Mouse (Mus musculus) liver, embryonic 11.5 days (tissue): Measurements from ENCODE around the gene Tmem150c. TPM values are rescaled to one million over a fixed set of nuclear protein-coding genes. Genes with fewer than 3 reads are reported as not detected.

Source experiments
- ATAC-seq: fragments of 200-750 bp; cut with Nextera tagmentation; replicated peaks from 2 replicates; pipeline ENCODE4 v1.8.0; 2017; ENCODE audit warnings: moderate number of reproducible peaks, mild to moderate bottlenecking, moderate TSS enrichment, moderate library complexity; ENCODE audit not compliant: low FRiP score
- DNase-seq: peaks from one replicate; pipeline ENCODE4 v3.0.0-alpha.2; 2017; ENCODE audit warnings: low spot score
- H3K27ac ChIP-seq: fragments of 300-500 bp; sonication (generic); 2 replicates; pipeline ENCODE4 v1.5.1; 2014; ENCODE audit warnings: mild to moderate bottlenecking, low read depth, low read length, control low read depth
- H3K27me3 ChIP-seq: fragments of 300-500 bp; sonication (generic); replicated peaks from 2 replicates; pipeline ENCODE4 v1.6.1; 2014; ENCODE audit warnings: low read length, mixed read lengths; ENCODE audit not compliant: control insufficient read depth, insufficient read depth
- H3K36me3 ChIP-seq: fragments of 300-500 bp; sonication (generic); 2 replicates; pipeline ENCODE4 v1.6.1; 2014; ENCODE audit warnings: mild to moderate bottlenecking, low read length, moderate library complexity, mixed read lengths; ENCODE audit not compliant: control insufficient read depth, insufficient read depth
- H3K4me1 ChIP-seq: fragments of 300-500 bp; sonication (generic); replicated peaks from 2 replicates; pipeline ENCODE4 v1.6.1; 2014; ENCODE audit warnings: low read length, mixed read lengths; ENCODE audit not compliant: control insufficient read depth, insufficient read depth
- H3K4me2 ChIP-seq: fragments of 300-500 bp; sonication (generic); 2 replicates; pipeline ENCODE4 v1.6.1; 2014; ENCODE audit warnings: mild to moderate bottlenecking, control low read depth, moderate library complexity
- H3K4me3 ChIP-seq: fragments of 300-500 bp; sonication (generic); 2 replicates; pipeline ENCODE4 v1.5.1; 2014; ENCODE audit warnings: low read depth, low read length, control low read depth
- H3K9ac ChIP-seq: fragments of 300-500 bp; sonication (generic); 2 replicates; pipeline ENCODE4 v1.6.1; 2014; ENCODE audit warnings: low read depth, low read length, control low read depth
- H3K9me3 ChIP-seq: fragments of 300-500 bp; sonication (generic); 2 replicates; pipeline ENCODE4 v1.6.1; 2016; ENCODE audit warnings: low read length, inconsistent platforms, mixed read lengths; ENCODE audit not compliant: control insufficient read depth
- whole genome bisulfite sequencing: fragments of 180-500 bp; shearing (Covaris S2); extraction: QIAGEN DNeasy Blood & Tissue Kit; methylation state at CpG from one replicate; pipeline ENCODE4 v1.1.7; 2014; 5-methylcytosine and 5-hydroxymethylcytosine counted together
- polyA plus RNA-seq: library from polyadenylated mRNA; unstranded; fragments of >200 nt; fragmentation: Nextera tagmentation; extraction: Ambion mirVana; gene quantifications from 2 replicates; pipeline ENCODE4 v1.2.1, GENCODE M21; 2014

Tmem150c gene
- polyA plus RNA-seq, 1 experiment from 2014 or later, result 2.3 TPM

DNA sequence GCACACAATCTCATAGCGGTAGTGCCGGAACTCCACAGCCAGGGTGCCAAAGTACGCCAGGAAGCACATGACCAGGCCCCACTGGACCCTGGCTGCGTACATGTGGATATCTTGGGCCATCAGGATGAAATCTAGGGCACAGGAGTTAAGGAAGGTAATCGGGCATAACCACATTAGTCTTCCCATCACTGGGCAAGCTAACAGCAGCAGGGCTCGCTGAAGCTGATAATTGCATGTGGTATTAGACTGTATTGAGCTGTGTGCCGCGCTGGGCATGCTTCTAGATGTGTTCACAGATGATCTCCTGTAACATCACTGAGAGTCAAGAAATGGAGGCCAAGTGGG is 79.7 kb downstream of the Tmem150c start:
- WGBS, result 76% methylated on average over 8 of the region's 8 CpGs
- Histone ChIP-seq H3K4me1 (0 out of 2 replicates have a peak, but pooled peaks cover 2% of the 10 kb centered on the region), H3K36me3 (no peaks in the 10 kb centered on the region), H3K27me3 (no peaks in the 10 kb centered on the region), H3K4me3 (no peak overlapping the region; the same call in 1 of the 2 replicates), H3K4me2 (peak overlapping the region; percentile 65), H3K27ac (no peak overlapping the region), H3K9ac (no peak overlapping the region), H3K9me3 (no peaks in the 10 kb centered on the region)
- ATAC-seq (no peak), DNase-seq (no peak)

DNA sequence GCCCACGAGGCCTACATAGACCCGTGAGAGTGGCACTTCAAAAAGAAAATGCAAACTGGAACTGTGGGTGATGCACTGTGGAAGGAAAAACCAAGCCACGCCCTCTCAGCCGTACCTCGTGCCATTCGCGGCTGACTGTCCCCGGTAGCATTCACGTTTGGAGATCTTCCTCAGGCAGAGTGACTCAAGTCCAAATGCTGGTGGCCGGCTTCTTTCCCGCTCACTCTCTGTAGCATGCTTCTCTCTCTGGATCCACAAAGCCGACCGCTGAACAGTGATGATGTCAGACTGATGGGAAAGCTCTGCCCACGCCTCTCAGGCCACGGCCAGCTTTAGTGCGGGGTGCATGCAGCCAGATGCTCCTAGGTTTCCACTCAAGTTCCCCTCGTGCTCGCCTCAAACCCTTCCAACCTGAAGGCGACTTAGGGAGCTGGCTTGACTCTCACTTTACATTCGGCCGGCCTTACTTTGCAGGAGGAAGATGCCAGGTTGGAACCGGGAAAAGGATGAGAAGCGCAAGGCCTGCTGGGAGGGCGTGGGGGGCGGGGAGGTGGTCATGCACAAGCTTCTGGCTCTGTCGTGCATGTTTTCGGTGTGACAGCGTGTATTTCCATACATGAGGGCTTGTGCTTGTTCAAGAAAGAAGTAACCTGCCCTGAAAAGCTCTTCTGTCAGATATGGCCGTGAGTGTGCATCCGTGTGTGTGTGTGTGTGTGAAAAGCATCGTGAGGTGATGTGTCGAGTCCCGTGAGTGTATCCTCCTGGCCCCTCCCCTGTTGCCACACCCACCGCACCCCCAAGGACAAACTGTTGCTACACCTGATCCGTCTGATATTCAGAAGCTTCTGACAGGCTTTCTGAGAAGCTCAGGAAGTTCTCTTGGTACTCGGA is 80.3 kb downstream of the Tmem150c start:
- H3K9me3 ChIP-seq, result no peaks in the 10 kb centered on the region
- H3K4me2 ChIP-seq, result peak overlapping the region; percentile 65
- no peaks in the 10 kb centered on the region for H3K27me3 ChIP-seq
- H3K27ac ChIP-seq, result no peak overlapping the region
- no peaks in the 10 kb centered on the region for H3K36me3 ChIP-seq
- no peak overlapping the region for H3K9ac ChIP-seq
- ATAC-seq, result no peak
- peak; percentile 49 for DNase-seq
- H3K4me1 ChIP-seq, result 0 out of 2 replicates have a peak, but pooled peaks cover 2% of the 10 kb centered on the region
- WGBS, result 25% methylated on average over 36 of the region's 36 CpGs
- H3K4me3 ChIP-seq, result peak overlapping the region; percentile 38

DNA sequence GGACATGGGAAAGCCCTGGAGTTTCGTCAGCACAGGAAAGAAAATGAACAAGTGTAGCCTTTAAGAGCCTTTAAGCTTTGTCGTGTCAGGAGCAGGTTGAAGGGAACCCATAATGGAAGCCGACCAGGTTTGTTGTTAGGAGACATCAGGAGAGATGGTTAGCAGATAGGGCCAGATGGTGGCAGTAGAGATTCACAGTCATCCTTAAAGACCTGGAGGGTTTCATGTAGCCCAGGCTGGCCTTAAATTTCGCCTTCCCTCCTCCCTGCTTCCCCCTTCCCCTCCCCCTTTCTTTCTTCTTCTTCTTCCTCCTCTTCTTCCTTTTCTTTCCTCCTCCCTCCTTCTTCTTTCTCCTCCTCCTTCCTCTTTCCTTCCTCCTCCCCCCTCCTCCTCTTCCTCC is 85.0 kb downstream of the Tmem150c start:
- WGBS, result 51% methylated on average over 4 of the region's 4 CpGs
- DNase-seq, result no peak

DNA sequence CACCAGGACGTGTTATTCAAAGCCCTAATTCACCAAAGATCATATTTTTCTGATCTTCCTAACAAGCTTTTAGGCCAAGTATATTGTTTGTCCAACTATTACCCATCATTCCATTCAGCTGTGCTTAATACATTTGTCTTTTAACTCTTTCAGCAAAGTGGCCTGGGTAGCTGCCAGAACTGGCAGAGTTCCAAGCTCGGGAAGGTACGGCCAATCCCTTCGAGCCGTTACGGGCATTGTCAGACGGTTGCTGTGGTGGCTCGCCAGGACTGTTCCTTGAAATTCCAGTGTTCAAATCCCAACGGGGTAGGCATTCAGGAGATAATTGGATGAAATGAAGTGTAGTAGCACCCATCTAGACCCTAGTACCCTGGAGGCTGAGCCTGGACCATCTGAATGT is 87.1 kb downstream of the Tmem150c start:
- H3K36me3 ChIP-seq, result peaks cover 5% of the 10 kb centered on the region; the same call in 1 of the 2 replicates
- no peak for ATAC-seq
- WGBS, result 91% methylated on average over 9 of the region's 9 CpGs
- H3K9me3 ChIP-seq, result no peaks in the 10 kb centered on the region
- DNase-seq, result no peak
- H3K4me2 ChIP-seq, result no peak overlapping the region
- H3K27ac ChIP-seq, result no peak overlapping the region
- H3K4me1 ChIP-seq, result no peaks in the 10 kb centered on the region
- H3K4me3 ChIP-seq, result no peak overlapping the region
- no peaks in the 10 kb centered on the region for H3K27me3 ChIP-seq
- no peak overlapping the region for H3K9ac ChIP-seq

More for the DNA sequence above, 85.0 kb downstream of the Tmem150c start:
- no peak overlapping the region for H3K9ac ChIP-seq
- H3K27me3 ChIP-seq, result no peaks in the 10 kb centered on the region
- 0 out of 2 replicates have a peak, but pooled peaks cover 2% of the 10 kb centered on the region for H3K4me1 ChIP-seq
- no peaks in the 10 kb centered on the region for H3K9me3 ChIP-seq
- no peak overlapping the region for H3K4me2 ChIP-seq
- H3K36me3 ChIP-seq, result peaks cover 5% of the 10 kb centered on the region; the same call in 1 of the 2 replicates
- no peak overlapping the region for H3K27ac ChIP-seq
- H3K4me3 ChIP-seq, result no peak overlapping the region
- no peak for ATAC-seq

DNA sequence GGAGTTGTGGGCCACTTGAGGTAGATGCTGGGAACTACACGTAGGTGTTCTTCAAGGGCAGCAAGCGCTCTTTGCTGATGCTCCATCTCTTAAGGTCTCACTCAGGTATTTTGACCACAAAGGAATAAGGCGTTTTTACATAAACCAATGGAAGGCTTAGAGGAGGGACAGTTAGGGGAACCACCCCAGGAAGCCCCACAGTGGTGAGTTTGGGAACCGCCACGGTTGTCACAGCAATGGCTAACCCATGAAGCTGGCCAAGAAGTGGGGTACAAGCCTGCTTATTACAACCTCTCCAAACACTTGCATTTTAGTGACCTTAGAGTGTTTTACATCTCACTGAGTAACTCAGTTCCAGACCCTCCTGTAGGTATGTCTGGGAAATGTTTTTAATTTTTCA is 88.1 kb downstream of the Tmem150c start:
- H3K27me3 ChIP-seq, result no peaks in the 10 kb centered on the region
- WGBS, result 92% methylated on average over 5 of the region's 5 CpGs
- H3K4me1 ChIP-seq, result no peaks in the 10 kb centered on the region
- H3K36me3 ChIP-seq, result peaks cover 5% of the 10 kb centered on the region; the same call in 1 of the 2 replicates
- no peak overlapping the region for H3K9ac ChIP-seq
- H3K9me3 ChIP-seq, result no peaks in the 10 kb centered on the region
- DNase-seq (no peak), ATAC-seq (no peak)
- no peak overlapping the region for H3K27ac ChIP-seq
- no peak overlapping the region for H3K4me3 ChIP-seq
- H3K4me2 ChIP-seq, result no peak overlapping the region

DNA sequence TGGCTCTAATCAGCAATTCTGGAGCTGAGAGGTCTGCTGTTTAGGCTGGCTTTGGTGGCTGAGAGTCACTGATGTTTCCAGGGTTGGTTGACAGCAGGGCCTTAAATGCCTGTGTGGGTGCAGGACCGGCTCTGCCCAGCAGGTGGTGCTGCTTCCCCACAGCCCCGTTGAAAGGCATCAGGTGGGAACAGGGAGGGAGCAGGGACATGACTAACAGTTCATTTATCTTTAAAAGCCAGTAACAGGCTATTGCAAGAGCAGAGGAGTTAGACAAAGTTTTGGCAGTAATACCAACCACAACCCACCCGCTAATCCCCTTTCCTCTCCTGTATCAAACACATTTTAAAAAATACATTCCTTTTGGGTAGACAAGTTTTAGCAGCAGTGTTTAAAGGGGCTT is 89.4 kb downstream of the Tmem150c start:
- H3K27ac ChIP-seq, result no peak overlapping the region
- no peak overlapping the region for H3K4me2 ChIP-seq
- DNase-seq (peak; percentile 82), ATAC-seq (peak; percentile 76)
- no peaks in the 10 kb centered on the region for H3K9me3 ChIP-seq
- WGBS, result 14% methylated on average over 3 of the region's 3 CpGs
- H3K4me3 ChIP-seq, result no peak overlapping the region
- H3K9ac ChIP-seq, result no peak overlapping the region
- H3K36me3 ChIP-seq, result peaks cover 5% of the 10 kb centered on the region
- no peaks in the 10 kb centered on the region for H3K27me3 ChIP-seq
- H3K4me1 ChIP-seq, result no peaks in the 10 kb centered on the region

DNA sequence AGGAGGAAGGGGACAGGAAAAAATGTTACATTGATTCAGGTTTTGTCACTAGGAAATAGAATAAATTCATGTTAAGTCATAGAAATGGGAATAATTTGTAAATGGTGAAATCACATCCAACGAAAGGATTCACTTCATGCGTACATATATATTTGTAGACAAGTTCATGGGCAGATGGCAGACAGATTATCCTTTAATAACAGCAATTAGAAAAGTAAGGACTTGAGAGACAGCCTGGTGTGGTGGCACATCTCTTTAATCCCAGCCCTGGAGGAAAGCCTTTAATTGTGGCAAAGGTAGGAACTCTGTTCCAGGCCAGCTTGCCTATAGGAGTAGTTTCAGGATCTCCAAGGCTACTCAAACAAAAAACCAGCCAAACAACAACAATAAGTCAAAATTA is 90.1 kb downstream of the Tmem150c start:
- Histone ChIP-seq H3K36me3 (peaks cover 5% of the 10 kb centered on the region), H3K9me3 (no peaks in the 10 kb centered on the region), H3K4me3 (no peak overlapping the region), H3K4me1 (no peaks in the 10 kb centered on the region), H3K4me2 (no peak overlapping the region), H3K27me3 (no peaks in the 10 kb centered on the region), H3K27ac (no peak overlapping the region), H3K9ac (no peak overlapping the region)
- DNase-seq, result no peak
- 82% methylated on average over 2 of the region's 2 CpGs for WGBS
- ATAC-seq, result no peak

DNA sequence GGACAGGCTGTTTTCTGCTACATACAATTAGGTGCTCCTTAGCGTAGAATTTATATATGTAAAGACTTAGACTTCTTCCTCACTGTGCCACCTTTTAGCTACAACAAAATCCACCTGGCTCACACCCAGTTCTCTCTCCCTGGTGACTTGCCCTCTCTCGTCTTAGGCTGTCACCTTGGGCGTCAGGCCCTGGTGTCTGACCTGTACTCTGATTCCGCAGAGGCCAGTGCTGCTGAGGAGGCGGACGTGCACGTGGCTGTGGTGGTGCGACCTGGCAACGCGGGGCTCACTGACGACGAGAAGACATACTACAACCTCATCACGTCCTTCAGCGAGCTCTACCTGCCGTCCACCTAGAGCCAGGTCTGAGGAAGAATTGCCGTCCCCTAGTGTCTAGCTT is 92.0 kb downstream of the Tmem150c start:
- Histone ChIP-seq H3K27ac (no peak overlapping the region), H3K4me1 (no peaks in the 10 kb centered on the region), H3K4me3 (no peak overlapping the region), H3K9me3 (no peaks in the 10 kb centered on the region), H3K36me3 (peaks cover 5% of the 10 kb centered on the region), H3K9ac (no peak overlapping the region), H3K27me3 (no peaks in the 10 kb centered on the region), H3K4me2 (no peak overlapping the region)
- WGBS, result 94% methylated on average over 16 of the region's 16 CpGs
- DNase-seq (no peak), ATAC-seq (no peak)

DNA sequence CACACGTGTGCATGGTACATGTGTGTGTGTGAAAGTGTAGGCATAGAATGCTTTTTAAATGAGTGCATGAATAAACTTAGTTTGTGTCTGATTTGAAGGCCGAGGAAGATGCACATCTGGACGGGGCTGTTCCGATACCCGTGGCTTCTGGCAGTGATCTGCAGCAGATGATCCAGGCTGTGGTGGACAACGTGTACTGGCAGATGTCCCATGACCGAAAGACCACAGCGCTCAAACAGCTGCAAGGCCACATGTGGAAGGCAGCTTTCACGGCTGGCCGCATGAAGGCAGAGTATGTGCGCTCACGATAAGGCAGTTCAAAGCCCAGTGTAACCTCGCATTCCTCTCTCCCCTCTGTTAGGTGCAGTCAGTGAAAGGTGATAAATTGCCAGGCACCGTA is 98.7 kb downstream of the Tmem150c start:
- peaks cover 23% of the 10 kb centered on the region for H3K36me3 ChIP-seq

More for the DNA sequence above, 98.7 kb downstream of the Tmem150c start:
- H3K4me2 ChIP-seq, result no peak overlapping the region
- no peaks in the 10 kb centered on the region for H3K27me3 ChIP-seq
- no peaks in the 10 kb centered on the region for H3K9me3 ChIP-seq
- H3K4me3 ChIP-seq, result no peak overlapping the region
- no peak overlapping the region for H3K9ac ChIP-seq
- 92% methylated on average over 14 of the region's 14 CpGs for WGBS
- DNase-seq (no peak), ATAC-seq (no peak)
- no peak overlapping the region for H3K27ac ChIP-seq
- H3K4me1 ChIP-seq, result peaks cover 3% of the 10 kb centered on the region
